ENCODE assay signal across 8 mouse cellular contexts in genomic region chr4:48472052-48472791, GRCm38 (mm10). TPM values are rescaled to one million over a fixed set of nuclear protein-coding genes. Genes with fewer than 3 reads are reported as not detected.
DNase-seq lines count a peak whose midpoint lies in the region; ATAC-seq and TF ChIP-seq lines count a peak whose summit lies in the region.

No protein-coding gene starts in this region.

- H3K4me3 ChIP-seq in left cerebral cortex, adult 2 months = peak overlapping the region; percentile 79
- H3K4me3 ChIP-seq in brown adipose tissue, adult 24 weeks (ENCODE audit: insufficient read depth, low read depth, low read length) = peak overlapping the region; percentile 74
- H3K4me3 ChIP-seq in hindbrain, embryonic 13.5 days = peak overlapping the region; percentile 98
- H3K4me3 ChIP-seq in liver, postnatal 0 days (ENCODE audit: low read depth, low read length) = peak overlapping the region; percentile 79

- H3K27ac ChIP-seq in left cerebral cortex, adult 2 months = peak overlapping the region; percentile 72; the same call in 1 of the 2 replicates
- H3K27ac ChIP-seq in brown adipose tissue, adult 24 weeks (replicated peaks; ENCODE audit: low read depth, low read length) = no peak overlapping the region
- no peak overlapping the region; the same call in 1 of the 2 replicates for H3K27ac ChIP-seq in hindbrain, embryonic 13.5 days
- peak overlapping the region; percentile 83 for H3K27ac ChIP-seq in liver, postnatal 0 days (ENCODE audit: low read depth)

- peak overlapping the region; percentile 94 for H3K9ac ChIP-seq in hindbrain, embryonic 13.5 days
- peak overlapping the region; percentile 88 for H3K9ac ChIP-seq in liver, postnatal 0 days (replicated peaks)

- no peak for ATAC-seq in hindbrain, embryonic 13.5 days (ENCODE audit: low FRiP score)
- ATAC-seq in liver, postnatal 0 days = no peak

- TF ChIP-seq CTCF in left cerebral cortex, adult 2 months (IDR thresholded peaks at IDR 0.05) = no peak
- TF ChIP-seq CTCF in liver, postnatal 0 days (IDR thresholded peaks at IDR 0.05; ENCODE audit: low read depth) = no peak

- H3K36me3 ChIP-seq in hindbrain, embryonic 13.5 days = peaks cover 12% of the 10 kb centered on the region
- peaks cover 11% of the 10 kb centered on the region for H3K36me3 ChIP-seq in liver, postnatal 0 days (replicated peaks; ENCODE audit: insufficient read depth, low read length)

- H3K9me3 ChIP-seq in hindbrain, embryonic 13.5 days = no peaks in the 10 kb centered on the region
- H3K9me3 ChIP-seq in liver, postnatal 0 days (ENCODE audit: low read length) = no peaks in the 10 kb centered on the region

- no peaks in the 10 kb centered on the region for H3K27me3 ChIP-seq in hindbrain, embryonic 13.5 days
- H3K27me3 ChIP-seq in liver, postnatal 0 days (ENCODE audit: insufficient read depth, low read length) = no peaks in the 10 kb centered on the region

- intact Hi-C loops in left cerebral cortex, adult 2 months (cut with DNase I) = loop anchor here (2.0 to 10.0 kb wide), 3 partner anchors 70 to 1053 kb away; partner anchors contain the start of genes Mrpl50 and Zfp189

- no peak for DNase-seq in left cerebral cortex, adult 2 months (ENCODE audit: extremely low spot score in 1 of 2, low spot score in 2 of 2)
- no peak for DNase-seq in left cerebral cortex, adult 9 months (ENCODE audit: low spot score in 2 of 2)
- DNase-seq in liver, postnatal 0 days = no peak
- peak; percentile 16 for DNase-seq in yolk sac, embryonic 10.5 days (ENCODE audit: low spot score)
- no peak for DNase-seq in urinary bladder, postnatal 36 days (ENCODE audit: low spot score in 2 of 2)
- no peak for DNase-seq in embryo, embryonic 11 days

- TF ChIP-seq EP300 in liver, postnatal 0 days (IDR thresholded peaks at IDR 0.05; ENCODE audit: low read depth) = no peak

- WGBS in hindbrain, embryonic 13.5 days = 14% methylated on average over 12 of the region's 12 CpGs
- WGBS in liver, postnatal 0 days (ENCODE audit: insufficient replicate concordance) = 5% methylated on average over 12 of the region's 12 CpGs

- H3K4me2 ChIP-seq in hindbrain, embryonic 13.5 days = peak overlapping the region; percentile 94
- peak overlapping the region; percentile 89 for H3K4me2 ChIP-seq in liver, postnatal 0 days (ENCODE audit: low read depth, low read length)

- H3K4me1 ChIP-seq in brown adipose tissue, adult 24 weeks (ENCODE audit: control insufficient read depth, insufficient read depth, insufficient read length, low read length) = no peaks in the 10 kb centered on the region
- peaks cover 20% of the 10 kb centered on the region for H3K4me1 ChIP-seq in hindbrain, embryonic 13.5 days (replicated peaks)
- H3K4me1 ChIP-seq in liver, postnatal 0 days (ENCODE audit: insufficient read depth) = peaks cover 12% of the 10 kb centered on the region

RNA-seq across cellular contexts. Expression of gene Tex10, which starts 1.0 kb away (rescaled TPM):
- total RNA-seq in left cerebral cortex, adult 2 months (2021) = 10 to 100 TPM; 24.4 to 26.0 TPM
- polyA plus RNA-seq in brown adipose tissue, adult 24 weeks (2012; ENCODE audit: insufficient read depth, insufficient read length, missing spikeins) = 5.9 and 12.0 TPM in 2 replicates
- polyA plus RNA-seq in hindbrain, embryonic 13.5 days (2015; fragmentation: Nextera tagmentation; extraction: Ambion mirVana) = 39.8 and 40.9 TPM in 2 replicates
- polyA plus RNA-seq in liver, postnatal 0 days (2015; fragmentation: Nextera tagmentation; extraction: Ambion mirVana) = 9.8 and 11.0 TPM in 2 replicates

Comparison
In these comparisons a context has a peak if more than half of its experiments do, and no peak if none do; other contexts are left out.
1. H3K27ac ChIP-seq: peak in left cerebral cortex, adult 2 months (single experiment) and liver, postnatal 0 days (single experiment); none in brown adipose tissue, adult 24 weeks (single experiment) and hindbrain, embryonic 13.5 days (single experiment).
2. Peak in every context shown above with its lines, with median percentiles within 50 percentile points of each other: H3K4me3 ChIP-seq.